Mouse (Mus musculus) gastrocnemius, postnatal 14 days (tissue): ENCODE results near the gene Tbcb. TPM values are rescaled to one million over a fixed set of nuclear protein-coding genes. Genes with fewer than 3 reads are reported as not detected.
"Not testable (repeated sequence)": the region's sequence is repeated elsewhere in the genome, so short reads cannot be mapped to it uniquely, and the experiment has no call there.

Experiments
- DNase-seq: peaks from one replicate; pipeline ENCODE4 v3.0.0; 2021; ENCODE audit warnings: mixed read lengths
- intact Hi-C: fragments of 180-260 bp; cut with DNase I; formaldehyde crosslinking; loops from one replicate; pipeline ENCODE4 v1.15.1; 2025; ENCODE audit warnings: low total_unique reads
- total RNA-seq, 2 experiments: library from RNA; stranded (reverse); gene quantifications; 2 replicates each; pipeline ENCODE4 v1.2.3; 2021

Tbcb gene
- total RNA-seq, 2 experiments from 2014 or later, result 26.8 to 37.2 TPM

DNA sequence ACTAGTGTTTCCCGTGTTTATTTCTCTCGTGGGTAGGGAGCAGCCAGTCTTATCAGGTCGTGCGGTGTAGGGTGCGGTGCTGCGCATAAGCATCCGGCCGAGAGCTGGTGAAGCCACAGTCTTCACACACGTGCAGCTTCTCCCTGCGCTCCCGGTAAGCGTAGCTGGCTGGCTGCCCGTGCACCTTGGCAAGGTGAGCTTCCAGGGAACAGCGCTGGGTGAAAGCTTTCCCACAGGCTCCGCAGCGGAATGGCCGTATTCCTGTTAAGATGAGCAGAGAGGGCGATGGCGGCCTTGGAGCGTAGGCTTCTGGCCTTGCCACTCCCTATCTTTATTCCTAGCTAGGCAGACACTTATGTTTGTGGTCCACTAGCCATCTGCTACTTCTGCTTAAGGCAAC lies 1.3 kb upstream of the Tbcb start:
- intact Hi-C loops, result loop anchor here (10.0 kb wide), 1 partner anchor 71 kb away; the partner anchor contains the start of gene Alkbh6
- DNase-seq, result no peak

DNA sequence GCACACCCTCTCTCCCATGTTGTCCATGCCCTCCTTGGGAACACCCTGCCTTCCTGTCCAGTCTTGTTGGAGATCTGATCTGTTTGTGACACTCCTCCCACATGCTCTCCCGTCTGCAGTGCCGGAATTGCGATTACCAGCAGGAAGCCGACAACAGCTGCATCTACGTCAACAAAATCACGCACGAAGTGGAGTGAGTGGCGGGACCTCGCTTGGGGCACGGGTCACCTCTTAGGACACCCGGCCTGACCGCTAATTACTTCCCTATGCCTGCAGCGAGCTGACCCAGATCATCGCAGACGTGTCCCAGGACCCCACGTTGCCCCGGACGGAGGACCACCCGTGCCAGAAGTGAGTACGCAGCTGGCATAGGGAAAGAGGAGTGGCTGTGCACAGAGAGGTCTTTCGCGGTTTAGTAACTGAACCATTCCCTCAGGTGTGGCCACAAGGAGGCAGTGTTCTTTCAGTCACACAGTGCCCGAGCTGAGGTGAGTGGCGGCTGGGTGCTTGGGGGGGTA lies 618 bp upstream of the Tbcb start:
- intact Hi-C loops, result loop anchor here (10.0 kb wide), 1 partner anchor 72 kb away; the partner anchor contains the start of gene Alkbh6

DNA sequence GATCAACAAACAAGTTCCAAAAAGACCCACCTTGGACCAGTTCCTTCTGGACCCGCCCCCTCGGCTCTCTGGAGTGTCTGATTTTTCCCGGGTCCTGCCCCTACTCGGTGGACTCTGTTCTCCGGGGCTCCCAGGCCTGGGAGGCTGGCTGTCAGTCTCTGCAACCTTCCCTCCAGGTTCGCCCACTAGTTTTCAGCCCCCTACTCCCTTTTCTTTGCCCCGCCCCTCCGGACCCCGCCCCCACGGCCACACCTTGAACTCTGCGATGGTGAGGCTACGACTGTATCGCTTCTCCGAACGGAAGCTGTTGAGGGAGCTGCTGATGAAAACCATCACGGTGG lies 774 bp downstream of the Tbcb start:
- intact Hi-C loops, result loop anchor here (10.0 kb wide), 1 partner anchor 74 kb away; the partner anchor contains the start of gene Alkbh6
- DNase-seq, result no peak

More for the DNA sequence above, 618 bp upstream of the Tbcb start:
- peak; percentile 63 for DNase-seq

DNA sequence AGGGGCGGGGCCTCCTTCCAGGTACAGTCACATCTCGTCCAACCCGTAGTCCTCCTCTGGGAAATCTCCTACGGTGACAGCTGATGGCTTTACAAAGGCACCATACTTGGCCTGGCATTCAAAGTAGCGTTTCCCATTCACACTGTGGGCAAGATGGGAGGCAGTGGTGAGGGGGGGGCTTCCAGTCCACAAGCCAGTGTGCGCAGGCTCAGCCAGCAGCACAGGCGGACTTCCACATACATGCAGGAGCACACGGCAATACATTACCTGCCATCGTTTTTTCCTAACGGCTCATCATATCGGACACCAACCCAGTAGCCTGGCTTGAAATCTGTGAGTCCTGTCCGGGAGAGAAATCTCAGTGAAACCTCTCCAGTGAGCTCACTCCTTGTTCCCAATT lies 7.9 kb downstream of the Tbcb start:
- intact Hi-C loops, result no loop called here
- DNase-seq, result no peak

DNA sequence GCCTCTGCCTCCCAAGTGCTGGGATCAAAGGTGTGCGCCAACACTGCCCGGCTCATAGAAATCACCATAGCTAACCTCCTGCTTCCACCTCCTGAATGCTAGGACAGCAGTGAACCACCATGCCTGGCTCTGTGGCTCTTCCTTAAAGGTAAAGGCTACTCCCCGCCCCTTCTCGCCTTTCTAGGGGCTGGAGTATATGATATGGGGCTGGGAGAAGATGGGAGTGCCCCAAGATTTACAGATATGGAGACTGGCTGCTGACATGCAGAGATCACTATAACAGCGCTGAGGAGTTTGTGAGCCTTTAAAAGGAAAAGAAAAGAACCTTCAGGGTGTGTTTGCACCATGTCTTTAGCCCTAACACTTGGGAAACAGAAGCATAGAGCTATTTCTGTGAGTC lies 9.9 kb downstream of the Tbcb start:
- intact Hi-C loops, result no loop called here
- no peak for DNase-seq

DNA sequence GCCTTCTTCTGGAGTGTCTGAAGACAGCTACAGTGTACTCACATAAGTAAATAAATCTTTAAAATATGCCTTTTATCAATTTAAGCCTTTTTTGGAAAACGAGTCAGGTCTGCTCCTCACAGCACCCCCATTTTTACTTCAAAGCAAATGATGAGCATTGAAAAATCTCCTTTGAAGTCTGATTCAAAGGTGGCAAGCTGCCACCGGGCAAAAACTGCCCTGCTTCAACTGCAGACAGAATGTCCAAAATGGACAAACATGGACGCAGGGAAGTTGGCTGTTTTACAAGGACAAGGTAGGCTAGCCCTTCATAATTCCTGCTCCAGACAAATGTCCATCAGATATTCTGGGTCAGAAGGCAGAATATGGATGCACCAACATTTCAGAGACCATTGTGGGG lies 10.6 kb downstream of the Tbcb start:
- DNase-seq, result no peak
- intact Hi-C loops, result no loop called here

DNA sequence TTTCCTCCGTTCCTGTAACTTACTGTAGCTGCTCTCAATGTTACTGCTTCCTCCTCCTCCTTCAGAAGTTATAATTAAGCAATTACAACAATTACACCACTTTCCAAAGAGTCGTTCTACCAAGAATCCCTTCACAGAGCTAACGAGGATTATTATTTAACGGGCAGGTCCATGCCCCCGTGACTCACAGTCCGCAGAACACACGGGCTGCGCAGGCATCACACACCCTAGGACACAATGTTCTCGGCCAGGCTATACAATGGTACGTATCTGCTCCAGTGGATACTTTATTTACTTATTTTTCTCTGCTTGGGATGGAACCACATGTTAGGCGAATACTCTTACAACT lies 12.1 kb downstream of the Tbcb start:
- DNase-seq, result no peak
- intact Hi-C loops, result no loop called here

DNA sequence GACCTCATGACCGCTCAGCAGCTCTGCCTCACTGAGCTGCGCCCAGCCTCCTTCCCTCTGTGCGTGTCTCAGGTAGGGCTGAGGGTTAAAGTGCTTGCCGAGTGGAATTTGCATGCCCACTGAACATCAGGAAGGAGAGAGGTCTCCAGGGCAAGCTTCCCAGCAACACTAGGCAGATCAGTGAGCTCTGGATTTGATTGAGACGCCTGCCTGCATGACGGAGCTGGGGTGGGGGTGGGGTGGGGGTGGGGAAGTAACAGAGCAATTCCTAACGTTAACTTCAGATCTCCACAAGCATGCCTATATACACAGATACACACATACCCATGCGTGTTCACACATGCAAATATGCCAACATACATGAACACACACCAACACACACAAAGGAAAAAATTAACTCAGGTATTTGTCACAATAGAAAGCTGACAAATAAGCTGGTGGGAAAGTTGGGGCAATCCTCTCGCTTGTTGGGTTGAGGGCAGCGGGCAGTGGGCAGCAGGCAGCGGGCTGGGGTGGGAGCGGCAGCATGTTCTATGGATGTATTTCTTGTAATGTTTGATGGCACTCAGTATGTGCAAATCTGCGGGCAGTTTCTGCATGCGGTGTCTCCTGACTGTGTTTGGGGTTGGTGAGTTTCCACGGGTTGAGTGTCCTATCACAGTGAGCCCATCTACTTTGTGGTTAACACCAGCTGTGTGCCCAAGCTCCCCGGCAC lies 12.6 kb downstream of the Tbcb start:
- intact Hi-C loops, result no loop called here
- peak; percentile 56 for DNase-seq

DNA sequence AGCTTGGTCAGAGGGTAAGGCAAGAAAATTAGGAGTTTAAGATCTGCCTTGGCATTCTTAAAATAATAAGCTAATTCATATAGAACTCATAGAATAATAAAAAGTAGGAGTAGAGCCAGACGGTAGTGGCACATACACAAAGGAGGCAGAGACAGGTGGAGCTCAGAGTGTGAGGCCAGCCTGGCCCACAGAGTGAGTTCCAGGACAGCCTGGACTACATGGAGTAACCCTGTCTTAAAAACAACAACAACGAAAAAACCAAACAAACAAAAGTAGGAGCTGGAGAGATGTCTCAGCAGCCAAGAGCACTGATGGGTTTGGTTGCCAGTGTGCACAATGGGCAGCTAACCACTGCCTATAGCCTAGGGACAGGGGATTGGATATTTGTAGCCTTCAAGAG lies 14.8 kb downstream of the Tbcb start:
- DNase-seq, result no peak
- intact Hi-C loops, result no loop called here

DNA sequence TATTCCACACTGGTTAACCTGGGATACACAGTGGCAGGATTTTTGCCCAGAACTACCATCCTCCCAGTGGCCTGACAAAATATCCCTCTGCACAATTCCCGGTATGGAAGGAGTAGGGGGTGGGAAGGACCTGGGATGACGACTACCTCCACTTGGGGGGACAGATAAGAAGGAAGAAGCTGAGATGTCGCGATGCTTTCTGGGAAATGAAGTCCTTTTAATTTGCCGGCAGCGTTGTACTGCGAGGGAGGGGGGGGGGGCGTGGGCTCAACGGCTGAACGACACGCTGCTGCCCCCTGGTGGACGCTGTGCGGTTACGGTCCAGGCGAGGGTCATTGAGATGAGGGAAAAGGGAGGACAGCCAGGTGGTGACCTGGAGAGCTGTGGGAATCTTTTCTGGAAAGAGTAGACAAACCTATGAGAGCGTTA lies 15.3 kb downstream of the Tbcb start:
- intact Hi-C loops, result no loop called here
- peak; percentile 79 for DNase-seq

DNA sequence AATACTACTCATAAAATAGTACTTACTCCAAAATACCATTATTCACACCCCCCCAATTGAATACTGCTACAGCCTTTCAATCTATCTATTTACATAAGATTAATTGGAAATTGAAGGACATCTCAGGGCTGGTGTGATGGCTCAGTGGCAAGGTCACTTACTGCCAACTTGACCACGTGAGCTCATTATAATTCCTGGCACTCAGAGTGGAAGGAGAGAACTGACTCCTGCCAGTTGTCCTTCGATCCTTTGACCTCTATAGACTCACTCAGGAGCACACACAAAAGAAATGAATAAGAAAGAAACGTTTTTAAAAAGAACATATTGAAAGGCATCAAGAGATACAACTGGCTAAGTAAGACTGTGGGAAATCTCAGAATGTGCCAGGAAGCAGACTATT lies 16.2 kb downstream of the Tbcb start:
- intact Hi-C loops, result no loop called here

DNA sequence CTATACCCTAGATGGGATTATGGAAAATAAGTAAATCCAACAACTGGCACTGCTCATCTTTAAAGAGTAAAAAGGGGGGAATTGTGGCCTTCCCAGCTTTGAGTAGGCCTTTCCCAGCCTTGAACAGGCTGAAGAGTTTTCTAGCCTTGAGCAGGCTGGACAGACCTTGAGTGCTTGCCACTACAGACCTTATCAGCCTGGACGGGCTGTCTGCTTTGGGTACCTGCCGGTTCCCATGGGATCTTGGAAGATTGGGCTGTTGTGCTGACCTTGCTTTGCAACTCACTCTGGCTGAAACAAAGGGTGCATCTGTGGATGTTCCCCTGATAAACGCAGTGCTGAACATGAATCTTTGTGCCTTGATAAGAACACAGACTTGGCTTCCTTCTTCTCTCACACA lies 18.2 kb downstream of the Tbcb start:
- intact Hi-C loops, result loop anchor here (5.0 kb wide), 1 partner anchor 37 kb away; no protein-coding TSS in a partner anchor
- no peak for DNase-seq

More for the DNA sequence above, 16.2 kb downstream of the Tbcb start:
- DNase-seq, result no peak

DNA sequence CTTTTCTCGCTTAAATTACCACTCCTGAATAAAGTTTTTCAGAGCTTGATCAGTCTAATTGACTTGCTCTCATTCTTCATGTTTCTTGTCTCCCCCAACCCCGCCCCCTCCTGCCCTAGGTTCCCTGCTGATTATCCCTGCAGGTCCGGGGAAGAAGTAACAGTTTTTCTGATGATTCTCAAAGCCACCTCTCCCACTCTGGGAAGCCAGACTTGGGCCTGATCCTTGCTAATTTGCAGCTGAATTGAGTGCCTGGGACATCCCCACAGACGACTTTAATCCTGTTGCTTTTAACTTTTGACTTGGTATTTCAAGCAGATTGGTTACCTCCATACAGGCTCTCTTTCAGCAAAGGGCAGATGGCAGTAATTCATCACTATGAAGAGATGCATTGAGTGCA lies 21.0 kb downstream of the Tbcb start:
- intact Hi-C loops, result loop anchor here (5.0 kb wide), 1 partner anchor 34 kb away; no protein-coding TSS in a partner anchor
- no peak for DNase-seq

DNA sequence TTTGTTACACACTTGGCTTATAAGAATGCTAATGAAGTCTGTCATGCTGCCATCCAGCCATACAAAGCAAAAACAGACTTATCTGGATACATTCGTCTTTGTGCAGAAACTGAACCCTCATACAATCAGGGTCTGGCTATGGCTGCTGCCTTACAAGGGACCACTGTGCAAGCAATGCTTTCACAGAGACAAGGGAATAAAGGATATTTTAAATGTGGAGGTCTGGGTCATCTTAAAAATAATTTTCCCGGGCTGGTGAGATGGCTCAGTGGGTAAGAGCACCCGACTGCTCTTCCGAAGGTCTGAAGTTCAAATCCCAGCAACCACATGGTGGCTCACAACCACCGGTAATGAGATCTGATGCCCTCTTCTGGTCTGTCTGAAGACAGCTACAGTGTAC lies 25.7 kb downstream of the Tbcb start:
- intact Hi-C loops, result loop anchor here (10.0 kb wide), 1 partner anchor 192 kb away; no protein-coding TSS in a partner anchor
- DNase-seq, result not testable (repeated sequence)

DNA sequence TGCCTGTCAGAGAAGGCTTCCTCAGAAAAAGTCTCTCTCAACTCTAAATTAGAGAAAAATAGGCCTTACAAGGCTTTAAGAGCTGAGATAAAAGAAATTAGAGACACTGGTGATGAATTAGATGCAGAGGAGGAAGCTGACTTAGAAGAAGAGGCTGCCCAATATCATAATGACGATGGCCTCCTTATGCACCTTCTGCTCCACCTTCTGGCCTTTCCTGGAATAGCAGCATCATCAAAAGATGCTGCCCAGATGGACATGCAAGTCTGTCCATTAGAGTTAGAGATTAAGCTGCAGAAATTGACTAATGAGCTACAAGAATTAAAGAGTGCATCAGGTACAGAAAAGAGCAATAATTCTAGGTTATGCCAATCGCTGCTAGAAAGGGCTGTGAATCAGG lies 26.7 kb downstream of the Tbcb start:
- intact Hi-C loops, result loop anchor here (10.0 kb wide), 1 partner anchor 191 kb away; no protein-coding TSS in a partner anchor
- peak; percentile 61 for DNase-seq

DNA sequence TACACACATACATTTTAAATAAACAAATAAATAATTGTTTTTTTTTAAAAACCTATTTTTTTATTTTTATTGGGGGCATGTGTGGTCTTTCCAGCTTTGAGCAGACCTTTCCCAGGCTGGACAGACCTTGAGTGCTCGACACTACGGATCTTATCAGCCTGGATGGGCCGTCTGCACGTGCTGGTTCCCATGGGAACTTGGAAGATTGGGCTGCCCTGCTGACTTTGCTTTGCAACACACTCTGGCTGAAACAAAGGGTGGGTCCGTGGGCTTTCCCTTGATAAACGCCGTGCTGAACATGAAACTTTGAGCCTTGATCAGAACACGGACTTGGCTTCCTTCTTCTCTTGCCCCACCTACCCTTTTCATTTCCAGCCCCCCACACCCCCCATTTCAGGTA lies 27.7 kb downstream of the Tbcb start:
- DNase-seq, result no peak
- intact Hi-C loops, result loop anchor here (10.0 kb wide), 1 partner anchor 190 kb away; no protein-coding TSS in a partner anchor

DNA sequence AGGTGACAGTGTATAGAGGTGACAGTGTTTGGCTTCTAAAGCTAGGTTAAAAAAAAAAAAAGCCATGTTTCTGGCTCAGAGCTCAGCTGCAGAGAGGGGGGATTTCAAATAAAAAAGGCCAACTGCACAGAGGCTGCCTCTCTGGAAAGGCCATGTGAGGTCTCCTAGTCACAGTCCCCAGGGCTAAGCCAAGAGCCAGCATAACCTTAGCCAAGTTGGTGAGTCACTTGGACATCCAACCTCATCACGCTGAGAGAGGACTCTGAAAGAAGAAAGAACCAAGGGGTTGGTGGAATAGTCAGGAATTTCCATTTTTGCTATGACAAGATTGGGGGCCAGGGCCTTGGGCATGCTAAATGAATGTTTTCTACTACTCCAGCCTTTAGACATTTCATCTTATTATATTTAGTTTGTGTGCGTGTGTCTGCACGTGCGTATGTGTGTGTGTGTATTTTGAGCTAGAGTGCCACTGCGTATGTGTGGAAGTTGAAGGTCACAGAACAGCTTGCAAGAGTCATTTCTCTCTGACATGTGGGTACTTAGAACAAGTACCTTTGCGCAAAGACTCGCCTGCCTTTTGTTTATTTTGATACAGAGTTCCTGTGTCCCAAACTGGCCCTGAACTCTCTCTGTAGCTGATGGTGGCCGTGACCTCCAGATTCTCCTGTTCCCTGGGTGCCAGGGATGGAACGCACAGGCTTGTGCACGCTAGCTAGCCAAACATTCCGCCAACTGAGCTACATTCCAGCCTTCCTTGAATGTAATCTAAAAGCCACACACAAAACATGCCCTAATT lies 29.0 kb downstream of the Tbcb start:
- peak; percentile 76 for DNase-seq
- intact Hi-C loops, result loop anchor here (10.0 kb wide), 1 partner anchor 188 kb away; no protein-coding TSS in a partner anchor

DNA sequence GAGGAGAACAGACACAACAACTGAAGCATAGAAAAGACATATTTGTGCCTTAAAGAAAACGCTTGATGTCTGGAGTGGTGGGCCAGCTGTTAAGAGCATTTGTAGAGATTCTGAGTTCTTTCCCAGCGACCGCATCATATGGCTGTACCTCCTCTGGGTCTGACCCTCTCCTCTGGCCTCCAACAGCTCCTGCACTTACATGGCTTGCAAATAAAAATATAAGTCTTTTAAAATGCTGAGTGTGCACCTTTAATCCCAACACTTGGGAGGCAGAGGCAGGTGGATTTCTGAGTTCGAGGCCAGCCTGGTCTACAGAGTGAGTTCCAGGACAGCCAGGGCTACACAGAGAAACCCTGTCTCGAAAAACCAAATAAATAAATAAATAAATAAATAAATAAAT lies 31.4 kb downstream of the Tbcb start:
- intact Hi-C loops, result loop anchor here (10.0 kb wide), 1 partner anchor 186 kb away; no protein-coding TSS in a partner anchor
- not testable (repeated sequence) for DNase-seq

DNA sequence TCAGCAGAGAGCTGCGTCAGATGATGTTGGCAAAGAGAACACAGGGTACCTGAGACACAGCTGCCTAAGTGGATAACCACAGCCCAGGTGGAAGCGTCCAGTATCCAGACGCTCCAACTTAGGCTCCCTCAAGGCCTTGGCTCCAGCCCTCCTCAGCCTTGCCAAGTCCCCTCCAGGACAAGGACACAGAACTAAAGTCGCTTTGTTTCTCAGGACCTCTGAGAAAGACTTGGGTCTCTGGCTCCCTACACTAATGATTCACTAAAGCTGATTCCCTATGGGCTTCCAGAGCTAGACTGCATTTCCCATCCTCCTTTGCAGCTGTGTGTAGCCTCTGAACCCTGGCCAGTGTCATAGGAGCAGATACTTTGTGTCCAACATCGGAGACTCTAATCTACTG lies 31.9 kb downstream of the Tbcb start:
- intact Hi-C loops, result loop anchor here (10.0 kb wide), 1 partner anchor 185 kb away; no protein-coding TSS in a partner anchor
- DNase-seq, result no peak

DNA sequence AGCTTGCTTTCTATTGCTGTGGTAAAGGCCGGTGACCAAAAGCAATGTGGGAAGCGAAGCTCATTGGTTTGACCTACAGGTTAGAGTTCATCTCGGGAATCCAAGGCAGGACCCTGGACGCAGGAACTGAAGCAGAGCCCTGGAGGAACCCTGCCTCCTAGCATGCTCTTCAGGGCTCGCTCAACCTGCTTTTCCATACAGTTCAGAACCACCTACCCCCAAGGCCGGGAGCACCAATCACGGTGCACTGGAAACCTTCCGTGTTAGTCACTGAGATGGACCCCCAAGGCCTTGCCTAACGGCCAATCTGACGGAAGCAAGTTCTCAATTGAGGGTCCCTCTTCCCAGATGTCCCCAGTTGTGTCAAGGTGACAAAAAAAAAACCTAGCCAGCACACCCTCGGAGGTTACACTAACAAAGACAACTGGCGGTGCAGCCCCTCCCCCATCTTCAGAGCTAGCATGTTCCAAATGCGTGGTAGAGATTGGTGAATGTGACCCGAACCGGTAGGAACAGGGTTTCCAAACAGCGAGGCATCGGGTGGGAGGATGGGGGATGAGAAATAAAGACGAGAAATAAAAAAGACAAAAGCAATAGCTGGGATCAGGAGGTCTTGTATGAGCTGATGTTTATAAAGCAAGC lies 32.5 kb downstream of the Tbcb start:
- intact Hi-C loops, result loop anchor here (10.0 kb wide), 1 partner anchor 185 kb away; no protein-coding TSS in a partner anchor
- no peak for DNase-seq
